Mouse (Mus musculus) intestine, postnatal 0 days (tissue): ENCODE results near the gene Cyp4f40. TPM values are rescaled to one million over a fixed set of nuclear protein-coding genes. Genes with fewer than 3 reads are reported as not detected.
"Not testable (repeated sequence)": the region's sequence is repeated elsewhere in the genome, so short reads cannot be mapped to it uniquely, and the experiment has no call there.

Source experiments
- ATAC-seq: fragments of 200-750 bp; cut with Nextera tagmentation; 2 replicates; pipeline ENCODE4 v1.8.0; 2017; ENCODE audit warnings: mild to moderate bottlenecking, moderate TSS enrichment, moderate library complexity
- H3K27ac ChIP-seq: fragments of 300-500 bp; sonication (generic); 2 replicates; pipeline ENCODE4 v1.5.1; 2014; ENCODE audit warnings: mild to moderate bottlenecking, low read depth, low read length, moderate library complexity
- H3K27me3 ChIP-seq: fragments of 300-500 bp; sonication (generic); replicated peaks from 2 replicates; pipeline ENCODE4 v1.6.1; 2014; ENCODE audit warnings: low read length, mixed read lengths; ENCODE audit not compliant: control insufficient read depth, insufficient read depth
- H3K36me3 ChIP-seq: fragments of 300-500 bp; sonication (generic); 2 replicates; pipeline ENCODE4 v1.6.1; 2014; ENCODE audit warnings: mild to moderate bottlenecking, moderate library complexity; ENCODE audit not compliant: control insufficient read depth, insufficient read depth
- H3K4me1 ChIP-seq: fragments of 300-500 bp; sonication (generic); replicated peaks from 2 replicates; pipeline ENCODE4 v1.6.1; 2014; ENCODE audit warnings: antibody characterized with exemption, low read length, mixed read lengths; ENCODE audit not compliant: control insufficient read depth, insufficient read depth
- H3K4me2 ChIP-seq: fragments of 300-500 bp; sonication (generic); replicated peaks from 2 replicates; pipeline ENCODE4 v1.6.1; 2014; ENCODE audit warnings: low read depth, mild to moderate bottlenecking, moderate library complexity
- H3K4me3 ChIP-seq: fragments of 300-500 bp; sonication (generic); 2 replicates; pipeline ENCODE4 v1.5.1; 2014; ENCODE audit warnings: low read depth, low read length
- H3K9ac ChIP-seq: fragments of 300-500 bp; sonication (generic); 2 replicates; pipeline ENCODE4 v1.6.1; 2014; ENCODE audit warnings: mild to moderate bottlenecking, low read depth, low read length
- H3K9me3 ChIP-seq: fragments of 300-500 bp; sonication (generic); 2 replicates; pipeline ENCODE4 v1.6.1; 2016; ENCODE audit warnings: mixed run types; ENCODE audit not compliant: control insufficient read depth
- CTCF ChIP-seq: sonication (generic); IDR thresholded peaks from 2 replicates; pipeline ENCODE4 v1.5.1; 2016; ENCODE audit warnings: low read depth, mild to moderate bottlenecking, control low read depth, antibody characterized with exemption, moderate library complexity
- WGBS: fragments of 180-500 bp; shearing (Covaris S2); extraction: QIAGEN DNeasy Blood & Tissue Kit; methylation state at CpG from one replicate; pipeline ENCODE4 v1.1.7; 2014; 5-methylcytosine and 5-hydroxymethylcytosine counted together
- polyA plus RNA-seq: library from polyadenylated mRNA; unstranded; fragments of >200 nt; fragmentation: Nextera tagmentation; extraction: Ambion mirVana; gene quantifications from 2 replicates; pipeline ENCODE4 v1.2.1, GENCODE M21; 2015

Gene Cyp4f40
- polyA plus RNA-seq, 1 experiment from 2014 or later = 3.7 TPM

GRCm38 (mm10) chr17:32686722-32687121 lies 28.0 kb downstream of the Cyp4f40 start:
- Histone ChIP-seq H3K4me3 (no peak overlapping the region), H3K27me3 (no peaks in the 10 kb centered on the region), H3K4me1 (no peaks in the 10 kb centered on the region), H3K36me3 (no peaks in the 10 kb centered on the region), H3K4me2 (no peak overlapping the region), H3K9ac (no peak overlapping the region), H3K9me3 (no peaks in the 10 kb centered on the region), H3K27ac (no peak overlapping the region)
- TF ChIP-seq CTCF = no peak
- 89% methylated on average over 5 of the region's 5 CpGs for WGBS
- no peak for ATAC-seq

GRCm38 (mm10) chr17:32690959-32691358 lies 32.3 kb downstream of the Cyp4f40 start:
- ATAC-seq = no peak
- Histone ChIP-seq H3K27ac (no peak overlapping the region), H3K9ac (no peak overlapping the region), H3K36me3 (no peaks in the 10 kb centered on the region), H3K4me3 (no peak overlapping the region), H3K27me3 (no peaks in the 10 kb centered on the region), H3K4me2 (no peak overlapping the region), H3K4me1 (no peaks in the 10 kb centered on the region), H3K9me3 (no peaks in the 10 kb centered on the region)
- TF ChIP-seq CTCF = no peak
- WGBS = 63% methylated on average over 1 of the region's 1 CpGs

GRCm38 (mm10) chr17:32702826-32703225 lies 44.1 kb downstream of the Cyp4f40 start:
- Histone ChIP-seq H3K4me3 (0 out of 2 replicates have a peak overlapping the region, but pooled peaks have one; percentile 2), H3K4me2 (peak overlapping the region; percentile 56), H3K9ac (no peak overlapping the region), H3K4me1 (no peaks in the 10 kb centered on the region), H3K9me3 (0 out of 2 replicates have a peak, but pooled peaks cover 4% of the 10 kb centered on the region), H3K27me3 (no peaks in the 10 kb centered on the region), H3K27ac (no peak overlapping the region), H3K36me3 (no peaks in the 10 kb centered on the region)
- peak; percentile 95 for ATAC-seq
- WGBS = 24% methylated on average over 22 of the region's 22 CpGs
- peak; percentile 72 for TF ChIP-seq CTCF

- H3K4me1 ChIP-seq, H3K4me3 ChIP-seq, H3K9ac ChIP-seq, H3K36me3 ChIP-seq, ATAC-seq, H3K9me3 ChIP-seq, H3K4me2 ChIP-seq, H3K27ac ChIP-seq, H3K27me3 ChIP-seq: not testable (repeated sequence)
Observed at GRCm38 (mm10) chr17:32710541-32710940, 51.8 kb downstream of the Cyp4f40 start.

GRCm38 (mm10) chr17:32722151-32722550 lies 63.5 kb downstream of the Cyp4f40 start:
- H3K4me1 ChIP-seq, H3K4me2 ChIP-seq, ATAC-seq, H3K36me3 ChIP-seq, H3K9me3 ChIP-seq, H3K4me3 ChIP-seq, H3K27ac ChIP-seq, H3K27me3 ChIP-seq, H3K9ac ChIP-seq: not testable (repeated sequence)
- WGBS = 83% methylated on average over 1 of the region's 1 CpGs

GRCm38 (mm10) chr17:32722771-32723170 lies 64.1 kb downstream of the Cyp4f40 start:
- Histone ChIP-seq H3K27ac (no peak overlapping the region), H3K36me3 (no peaks in the 10 kb centered on the region), H3K9ac (no peak overlapping the region), H3K4me2 (no peak overlapping the region), H3K4me1 (no peaks in the 10 kb centered on the region), H3K27me3 (no peaks in the 10 kb centered on the region), H3K9me3 (no peaks in the 10 kb centered on the region), H3K4me3 (no peak overlapping the region)
- 74% methylated on average over 7 of the region's 7 CpGs for WGBS
- no peak for TF ChIP-seq CTCF
- ATAC-seq = no peak

- not testable (repeated sequence) for H3K4me1 ChIP-seq, H3K4me3 ChIP-seq, ATAC-seq, H3K27me3 ChIP-seq, H3K9ac ChIP-seq, H3K36me3 ChIP-seq, H3K9me3 ChIP-seq, H3K27ac ChIP-seq, H3K4me2 ChIP-seq
Observed at GRCm38 (mm10) chr17:32726360-32726759, 67.7 kb downstream of the Cyp4f40 start.

Other genes starting within 250 kb of the Cyp4f40 start
- gene Pglyrp2, start 234.7 kb upstream of the Cyp4f40 start, polyA plus RNA-seq = 0.14 and 0.17 TPM in 2 replicates
- 0.46 and 0.59 TPM in 2 replicates for gene Cyp4f39, start 206.2 kb upstream of the Cyp4f40 start, polyA plus RNA-seq
- gene Cyp4f17, start 152.8 kb upstream of the Cyp4f40 start, polyA plus RNA-seq = 1.9 and 2.7 TPM in 2 replicates
- gene Cyp4f16, start 122.3 kb upstream of the Cyp4f40 start, polyA plus RNA-seq = 95.4 and 102 TPM in 2 replicates
- not detected in 2 replicates for gene Cyp4f37, start 37.6 kb upstream of the Cyp4f40 start, polyA plus RNA-seq
- gene Cyp4f15, start 26.7 kb downstream of the Cyp4f40 start, polyA plus RNA-seq = not detected in 2 replicates
- 13.9 and 16.7 TPM in 2 replicates for gene Zfp871, start 129.4 kb downstream of the Cyp4f40 start, polyA plus RNA-seq
- 0.86 and 1.5 TPM in 2 replicates for gene Zfp811, start 151.0 kb downstream of the Cyp4f40 start, polyA plus RNA-seq
- gene Zfp799, start 171.4 kb downstream of the Cyp4f40 start, polyA plus RNA-seq = 4.3 and 4.5 TPM in 2 replicates
- gene Zfp870, start 232.7 kb downstream of the Cyp4f40 start, polyA plus RNA-seq = 2.9 and 3.0 TPM in 2 replicates